In genomic region chr8:84003612-84004246, GRCm38 (mm10) we compare ENCODE assay signal across 8 mouse cellular contexts. TPM values are rescaled to one million over a fixed set of nuclear protein-coding genes. Genes with fewer than 3 reads are reported as not detected.
DNase-seq lines count a peak whose midpoint lies in the region; ATAC-seq and TF ChIP-seq lines count a peak whose summit lies in the region.

No protein-coding gene starts in this region.

- H3K27me3 ChIP-seq in kidney, postnatal 0 days (ENCODE audit: insufficient read depth, low read length): no peaks in the 10 kb centered on the region
- no peaks in the 10 kb centered on the region; the same call in 1 of the 2 replicates for H3K27me3 ChIP-seq in embryonic facial prominence, embryonic 11.5 days (ENCODE audit: control insufficient read depth, insufficient read depth, low read length)
- H3K27me3 ChIP-seq in intestine, embryonic 14.5 days (replicated peaks; ENCODE audit: control insufficient read depth, insufficient read depth, low read length): no peaks in the 10 kb centered on the region
- no peaks in the 10 kb centered on the region for H3K27me3 ChIP-seq in myocyte (ENCODE audit: control insufficient read depth, insufficient read depth, insufficient read length)

- H3K9me3 ChIP-seq in kidney, postnatal 0 days (replicated peaks; ENCODE audit: low read length): no peaks in the 10 kb centered on the region
- no peaks in the 10 kb centered on the region for H3K9me3 ChIP-seq in embryonic facial prominence, embryonic 11.5 days (replicated peaks; ENCODE audit: control insufficient read depth, low read length)
- H3K9me3 ChIP-seq in intestine, embryonic 14.5 days (ENCODE audit: control insufficient read depth, low read length): no peaks in the 10 kb centered on the region

- peak overlapping the region; percentile 60 for H3K9ac ChIP-seq in kidney, postnatal 0 days (ENCODE audit: low read depth, low read length)
- peak overlapping the region; percentile 65 for H3K9ac ChIP-seq in embryonic facial prominence, embryonic 11.5 days (replicated peaks; ENCODE audit: low read length)
- peak overlapping the region; percentile 43 for H3K9ac ChIP-seq in intestine, embryonic 14.5 days (ENCODE audit: low read length)

- H3K4me2 ChIP-seq in kidney, postnatal 0 days (ENCODE audit: low read length): peak overlapping the region; percentile 85
- H3K4me2 ChIP-seq in embryonic facial prominence, embryonic 11.5 days (ENCODE audit: low read depth, low read length): peak overlapping the region; percentile 81
- peak overlapping the region; percentile 70 for H3K4me2 ChIP-seq in intestine, embryonic 14.5 days (ENCODE audit: low read length)
- peak overlapping the region; percentile 92 for H3K4me2 ChIP-seq in myocyte (ENCODE audit: low read depth)

- 0 out of 2 replicates have a peak overlapping the region, but pooled peaks have one; percentile 85 for H3K27ac ChIP-seq in kidney, postnatal 0 days
- H3K27ac ChIP-seq in embryonic facial prominence, embryonic 11.5 days (replicated peaks; ENCODE audit: low read depth, low read length): no peak overlapping the region
- H3K27ac ChIP-seq in intestine, embryonic 14.5 days (ENCODE audit: low read depth): no peak overlapping the region

- H3K79me2 ChIP-seq in myocyte (ENCODE audit: control insufficient read depth, insufficient read depth): no peaks in the 10 kb centered on the region

- peaks cover 20% of the 10 kb centered on the region for H3K4me1 ChIP-seq in kidney, postnatal 0 days (replicated peaks; ENCODE audit: insufficient read depth, low read length)
- H3K4me1 ChIP-seq in embryonic facial prominence, embryonic 11.5 days (ENCODE audit: control insufficient read depth, insufficient read depth, low read length): peaks cover 6% of the 10 kb centered on the region
- H3K4me1 ChIP-seq in intestine, embryonic 14.5 days (replicated peaks; ENCODE audit: control insufficient read depth, insufficient read depth, low read length): peaks cover 18% of the 10 kb centered on the region

- no peak for TF ChIP-seq POLR2A in myocyte (IDR thresholded peaks at IDR 0.05; ENCODE audit: insufficient read length, low read depth)

- no peak for ATAC-seq in kidney, postnatal 0 days (replicated peaks; ENCODE audit: low FRiP score, low read depth)
- no peak for ATAC-seq in embryonic facial prominence, embryonic 11.5 days (replicated peaks; ENCODE audit: insufficient number of reproducible peaks, low FRiP score, low TSS enrichment, low read depth)
- no peak for ATAC-seq in intestine, embryonic 14.5 days (replicated peaks; ENCODE audit: low FRiP score, low TSS enrichment, low read depth)

- peak overlapping the region; percentile 50; the same call in 1 of the 2 replicates for H3K4me3 ChIP-seq in kidney, postnatal 0 days (replicated peaks; ENCODE audit: low read depth, low read length)
- peak overlapping the region; percentile 48 for H3K4me3 ChIP-seq in embryonic facial prominence, embryonic 11.5 days (ENCODE audit: low read depth, low read length)
- peak overlapping the region; percentile 42; the same call in 1 of the 2 replicates for H3K4me3 ChIP-seq in intestine, embryonic 14.5 days (ENCODE audit: low read depth, low read length)
- H3K4me3 ChIP-seq in myocyte: peak overlapping the region; percentile 30

- 69% methylated on average over 6 of the region's 6 CpGs for WGBS in kidney, postnatal 0 days
- WGBS in embryonic facial prominence, embryonic 11.5 days: 66% methylated on average over 6 of the region's 6 CpGs
- WGBS in intestine, embryonic 14.5 days: 80% methylated on average over 6 of the region's 6 CpGs

- no peak for TF ChIP-seq CTCF in kidney, postnatal 0 days (IDR thresholded peaks at IDR 0.05; ENCODE audit: low read depth)

- 0 out of 2 replicates have a peak, but pooled peaks cover 8% of the 10 kb centered on the region for H3K36me3 ChIP-seq in kidney, postnatal 0 days (ENCODE audit: insufficient read depth, low read length)
- no peaks in the 10 kb centered on the region; the same call in 1 of the 2 replicates for H3K36me3 ChIP-seq in embryonic facial prominence, embryonic 11.5 days (replicated peaks; ENCODE audit: control insufficient read depth, insufficient read depth, low read depth, low read length)
- peaks cover 26% of the 10 kb centered on the region for H3K36me3 ChIP-seq in intestine, embryonic 14.5 days (ENCODE audit: control insufficient read depth, insufficient read depth, low read length)
- H3K36me3 ChIP-seq in myocyte (ENCODE audit: control insufficient read depth, insufficient read depth): no peaks in the 10 kb centered on the region

- H3ac ChIP-seq in myocyte (ENCODE audit: control insufficient read depth, insufficient read length): peak overlapping the region; percentile 19

- DNase-seq in kidney, postnatal 0 days (ENCODE audit: low spot score): no peak
- DNase-seq in kidney, adult 8-10 months: no peak
- DNase-seq in embryonic facial prominence, embryonic 11.5 days (ENCODE audit: low spot score): no peak
- DNase-seq in intestine, embryonic 14.5 days (ENCODE audit: low spot score): no peak
- DNase-seq in frontal cortex, postnatal 14 days (ENCODE audit: low spot score in 2 of 2): no peak
- DNase-seq in urinary bladder, postnatal 14 days (ENCODE audit: low spot score): no peak
- no peak for DNase-seq in MN1 (ENCODE audit: low spot score)

TF ChIP-seq in myocyte, 11 proteins besides CTCF, POLR2A, EP300 and RAD21:
- TF ChIP-seq MYOG (IDR thresholded peaks at IDR 0.05; ENCODE audit: control insufficient read depth in 1 of 3, insufficient read depth in 1 of 3, insufficient read length in 2 of 3, low read depth in 2 of 3): no peak
- no peak for TF ChIP-seq POLR2AphosphoS2 (IDR thresholded peaks at IDR 0.05; ENCODE audit: insufficient read length, low read depth)
- TF ChIP-seq E2F4 (IDR thresholded peaks at IDR 0.05; ENCODE audit: insufficient read depth): no peak
- no peak for TF ChIP-seq REST (IDR thresholded peaks at IDR 0.05; ENCODE audit: insufficient read depth, insufficient read length)
- no peak for TF ChIP-seq MYOD1 (IDR thresholded peaks at IDR 0.05; ENCODE audit: control insufficient read depth in 1 of 3, insufficient read length in 2 of 3, low read depth in 2 of 3)
- TF ChIP-seq TCF3 (IDR thresholded peaks at IDR 0.05; ENCODE audit: insufficient read length, low read depth): no peak

RNA-seq across cellular contexts. Expression of gene 1700067K01Rik, which starts 2.4 kb away (rescaled TPM):
- 1.1 and 1.7 TPM in 2 replicates for polyA plus RNA-seq in kidney, postnatal 0 days (2015; fragmentation: Nextera tagmentation; extraction: Ambion mirVana)
- polyA plus RNA-seq in embryonic facial prominence, embryonic 11.5 days (2014; fragmentation: Nextera tagmentation; extraction: Ambion mirVana): 0.29 and 0.85 TPM in 2 replicates
- polyA plus RNA-seq in intestine, embryonic 14.5 days (2014; fragmentation: Nextera tagmentation; extraction: Ambion mirVana): 0.39 and 0.66 TPM in 2 replicates
- polyA plus RNA-seq in myocyte (2012; fragmentation: generic; extraction: Trizol): 0.29 TPM

RNA-seq across cellular contexts. Expression of gene Samd1, which starts 6.3 kb away (rescaled TPM):
- 6.7 and 7.2 TPM in 2 replicates for polyA plus RNA-seq in kidney, postnatal 0 days (2015; fragmentation: Nextera tagmentation; extraction: Ambion mirVana)
- 18.2 and 19.3 TPM in 2 replicates for polyA plus RNA-seq in embryonic facial prominence, embryonic 11.5 days (2014; fragmentation: Nextera tagmentation; extraction: Ambion mirVana)
- 15.4 and 17.6 TPM in 2 replicates for polyA plus RNA-seq in intestine, embryonic 14.5 days (2014; fragmentation: Nextera tagmentation; extraction: Ambion mirVana)
- polyA plus RNA-seq in myocyte (2012; fragmentation: generic; extraction: Trizol): 30.6 TPM

RNA-seq across cellular contexts. Expression of gene 2210011C24Rik, which starts 8.2 kb away (rescaled TPM):
- polyA plus RNA-seq in kidney, postnatal 0 days (2015; fragmentation: Nextera tagmentation; extraction: Ambion mirVana): 15.8 and 21.0 TPM in 2 replicates
- not detected in 2 replicates for polyA plus RNA-seq in embryonic facial prominence, embryonic 11.5 days (2014; fragmentation: Nextera tagmentation; extraction: Ambion mirVana)
- 1.3 and 1.6 TPM in 2 replicates for polyA plus RNA-seq in intestine, embryonic 14.5 days (2014; fragmentation: Nextera tagmentation; extraction: Ambion mirVana)
- 6.1 TPM for polyA plus RNA-seq in myocyte (2012; fragmentation: generic; extraction: Trizol)

RNA-seq across cellular contexts. Expression of gene Palm3, which starts 17.5 kb away (rescaled TPM):
- 12.7 and 15.7 TPM in 2 replicates for polyA plus RNA-seq in kidney, postnatal 0 days (2015; fragmentation: Nextera tagmentation; extraction: Ambion mirVana)
- polyA plus RNA-seq in embryonic facial prominence, embryonic 11.5 days (2014; fragmentation: Nextera tagmentation; extraction: Ambion mirVana): 1.5 and 3.0 TPM in 2 replicates
- 5.8 and 7.0 TPM in 2 replicates for polyA plus RNA-seq in intestine, embryonic 14.5 days (2014; fragmentation: Nextera tagmentation; extraction: Ambion mirVana)
- 4.9 TPM for polyA plus RNA-seq in myocyte (2012; fragmentation: generic; extraction: Trizol)

RNA-seq across cellular contexts. Expression of gene Prkaca, which starts 30.9 kb away (rescaled TPM):
- 104 and 109 TPM in 2 replicates for polyA plus RNA-seq in kidney, postnatal 0 days (2015; fragmentation: Nextera tagmentation; extraction: Ambion mirVana)
- 138 and 141 TPM in 2 replicates for polyA plus RNA-seq in embryonic facial prominence, embryonic 11.5 days (2014; fragmentation: Nextera tagmentation; extraction: Ambion mirVana)
- polyA plus RNA-seq in intestine, embryonic 14.5 days (2014; fragmentation: Nextera tagmentation; extraction: Ambion mirVana): 97.9 and 105 TPM in 2 replicates
- 181 TPM for polyA plus RNA-seq in myocyte (2012; fragmentation: generic; extraction: Trizol)
